Mouse (Mus musculus): Measurements from ENCODE around the gene Bola1.

GRCm38 (mm10) chr3:96251787-96252186, 32.3 kb upstream of the Bola1 start:
- TF ChIP-seq CTCF (IDR thresholded peaks at IDR 0.05; ENCODE audit: insufficient read depth, low read length) (no peak), POLR2A (IDR thresholded peaks at IDR 0.05; ENCODE audit: borderline replicate concordance, extremely low read depth, low read depth, low read length) (no peak)

All from lung, adult 2 months (tissue).